Mouse (Mus musculus) limb, embryonic 15.5 days (tissue): ENCODE measurements around the gene Grin3b. TPM values are rescaled to one million over a fixed set of nuclear protein-coding genes. Genes with fewer than 3 reads are reported as not detected.

Experiments used
- ATAC-seq: fragments of 200-750 bp; cut with Nextera tagmentation; 2 replicates; pipeline ENCODE4 v1.8.0; 2017; ENCODE audit warnings: low read depth, moderate TSS enrichment; ENCODE audit not compliant: insufficient number of reproducible peaks, low FRiP score, low TSS enrichment
- H3K27ac ChIP-seq: fragments of 300-500 bp; sonication (generic); 2 replicates; pipeline ENCODE4 v1.5.1; 2015; ENCODE audit warnings: moderate library complexity, mild to moderate bottlenecking, inconsistent platforms
- H3K27me3 ChIP-seq: fragments of 300-500 bp; sonication (generic); 2 replicates; pipeline ENCODE4 v1.6.1; 2015; ENCODE audit warnings: inconsistent platforms
- H3K36me3 ChIP-seq: fragments of 300-500 bp; sonication (generic); 2 replicates; pipeline ENCODE4 v1.6.1; 2015; ENCODE audit warnings: inconsistent platforms
- H3K4me1 ChIP-seq: fragments of 300-500 bp; sonication (generic); 2 replicates; pipeline ENCODE4 v1.6.1; 2015; ENCODE audit warnings: inconsistent platforms
- H3K4me2 ChIP-seq: fragments of 300-500 bp; sonication (generic); 2 replicates; pipeline ENCODE4 v1.6.1; 2015; ENCODE audit warnings: mild to moderate bottlenecking, inconsistent platforms
- H3K4me3 ChIP-seq: fragments of 300-500 bp; sonication (generic); 2 replicates; pipeline ENCODE4 v1.5.1; 2015; ENCODE audit warnings: mild to moderate bottlenecking, inconsistent platforms
- H3K9ac ChIP-seq: fragments of 300-500 bp; sonication (generic); 2 replicates; pipeline ENCODE4 v1.6.1; 2015; ENCODE audit warnings: inconsistent platforms
- H3K9me3 ChIP-seq: fragments of 300-500 bp; sonication (generic); 2 replicates; pipeline ENCODE4 v1.6.1; 2016; ENCODE audit warnings: inconsistent platforms
- WGBS: fragments of 180-500 bp; shearing (Covaris S2); methylation state at CpG from one replicate; pipeline ENCODE4 v1.1.7; 2015; 5-methylcytosine and 5-hydroxymethylcytosine counted together
- polyA plus RNA-seq: library from polyadenylated mRNA; unstranded; fragments of >200 nt; fragmentation: Nextera tagmentation; extraction: Ambion mirVana; gene quantifications from 2 replicates; pipeline ENCODE4 v1.2.1, GENCODE M21; 2015

Gene Grin3b
- polyA plus RNA-seq, 1 experiment from 2014 or later, result 0.64 TPM

- Histone ChIP-seq H3K27ac (no peak overlapping the region), H3K9ac (no peak overlapping the region), H3K36me3 (peaks cover 59% of the 10 kb centered on the region), H3K27me3 (peaks cover 17% of the 10 kb centered on the region), H3K9me3 (no peaks in the 10 kb centered on the region), H3K4me2 (no peak overlapping the region), H3K4me1 (peaks cover 9% of the 10 kb centered on the region), H3K4me3 (no peak overlapping the region)
- WGBS, result 84% methylated on average over 28 of the region's 28 CpGs
- ATAC-seq, result no peak
Observed at GRCm38 (mm10) chr10:79976071-79976721, 5.7 kb downstream of the Grin3b start.

GRCm38 (mm10) chr10:79976722-79977107, 6.2 kb downstream of the Grin3b start:
- peaks cover 59% of the 10 kb centered on the region for H3K36me3 ChIP-seq
- H3K4me2 ChIP-seq, result no peak overlapping the region
- H3K9ac ChIP-seq, result no peak overlapping the region
- H3K4me3 ChIP-seq, result no peak overlapping the region
- peaks cover 12% of the 10 kb centered on the region for H3K27me3 ChIP-seq
- no peaks in the 10 kb centered on the region for H3K9me3 ChIP-seq
- 79% methylated on average over 36 of the region's 36 CpGs for WGBS
- ATAC-seq, result no peak
- peaks cover 9% of the 10 kb centered on the region for H3K4me1 ChIP-seq
- no peak overlapping the region for H3K27ac ChIP-seq

- Histone ChIP-seq H3K36me3 (peaks cover 59% of the 10 kb centered on the region), H3K9me3 (no peaks in the 10 kb centered on the region), H3K4me2 (no peak overlapping the region), H3K4me3 (no peak overlapping the region), H3K9ac (no peak overlapping the region), H3K4me1 (peaks cover 11% of the 10 kb centered on the region), H3K27me3 (peaks cover 6% of the 10 kb centered on the region; the same call in 1 of the 2 replicates), H3K27ac (no peak overlapping the region)
- WGBS, result 90% methylated on average over 28 of the region's 28 CpGs
- no peak for ATAC-seq
Observed at GRCm38 (mm10) chr10:79977324-79977723, 6.8 kb downstream of the Grin3b start.

GRCm38 (mm10) chr10:79978061-79978460, 7.5 kb downstream of the Grin3b start:
- H3K36me3 ChIP-seq, result peaks cover 62% of the 10 kb centered on the region
- no peak overlapping the region for H3K27ac ChIP-seq
- no peak overlapping the region for H3K4me2 ChIP-seq
- WGBS, result 94% methylated on average over 21 of the region's 21 CpGs
- H3K9me3 ChIP-seq, result no peaks in the 10 kb centered on the region
- H3K4me3 ChIP-seq, result no peak overlapping the region
- ATAC-seq, result no peak
- peaks cover 18% of the 10 kb centered on the region for H3K4me1 ChIP-seq
- no peak overlapping the region for H3K9ac ChIP-seq
- peaks cover 1% of the 10 kb centered on the region; the same call in 1 of the 2 replicates for H3K27me3 ChIP-seq

- WGBS, result 91% methylated on average over 22 of the region's 22 CpGs
- Histone ChIP-seq H3K4me1 (peaks cover 24% of the 10 kb centered on the region), H3K27me3 (no peaks in the 10 kb centered on the region), H3K9ac (no peak overlapping the region), H3K4me2 (no peak overlapping the region), H3K9me3 (no peaks in the 10 kb centered on the region), H3K36me3 (peaks cover 55% of the 10 kb centered on the region), H3K27ac (no peak overlapping the region), H3K4me3 (no peak overlapping the region)
- ATAC-seq, result no peak
Observed at GRCm38 (mm10) chr10:79979401-79980155, 9.1 kb downstream of the Grin3b start.

- 73% methylated on average over 5 of the region's 5 CpGs for WGBS
Observed at GRCm38 (mm10) chr10:79983205-79983604, 12.7 kb downstream of the Grin3b start.

GRCm38 (mm10) chr10:79983670-79984069, 13.2 kb downstream of the Grin3b start:
- H3K9ac ChIP-seq, result peak overlapping the region; percentile 91
- peaks cover 52% of the 10 kb centered on the region for H3K4me1 ChIP-seq
- no peaks in the 10 kb centered on the region for H3K9me3 ChIP-seq
- H3K27me3 ChIP-seq, result no peaks in the 10 kb centered on the region
- peak overlapping the region; percentile 99 for H3K27ac ChIP-seq
- peak overlapping the region; percentile 81 for H3K4me3 ChIP-seq
- H3K36me3 ChIP-seq, result peaks cover 16% of the 10 kb centered on the region
- ATAC-seq, result no peak
- H3K4me2 ChIP-seq, result peak overlapping the region; percentile 92
- 2% methylated on average over 18 of the region's 21 CpGs for WGBS

More at GRCm38 (mm10) chr10:79983205-79983604, 12.7 kb downstream of the Grin3b start:
- Histone ChIP-seq H3K4me3 (peak overlapping the region; percentile 81), H3K27me3 (no peaks in the 10 kb centered on the region), H3K4me2 (peak overlapping the region; percentile 92), H3K27ac (peak overlapping the region; percentile 99), H3K9ac (peak overlapping the region; percentile 91), H3K4me1 (peaks cover 49% of the 10 kb centered on the region), H3K36me3 (peaks cover 21% of the 10 kb centered on the region), H3K9me3 (no peaks in the 10 kb centered on the region)
- no peak for ATAC-seq

- under 1% methylated on average over 46 of the region's 49 CpGs for WGBS
Observed at GRCm38 (mm10) chr10:79984195-79984816, 13.8 kb downstream of the Grin3b start, which contains the start of gene Tmem259. Tmem259 (minus strand) TSS chr10:79984330.

GRCm38 (mm10) chr10:79984871-79985270, 14.4 kb downstream of the Grin3b start:
- Histone ChIP-seq H3K27ac (peak overlapping the region; percentile 99), H3K36me3 (peaks cover 7% of the 10 kb centered on the region), H3K4me3 (peak overlapping the region; percentile 81), H3K4me1 (peaks cover 64% of the 10 kb centered on the region), H3K9me3 (no peaks in the 10 kb centered on the region), H3K4me2 (peak overlapping the region; percentile 92), H3K27me3 (no peaks in the 10 kb centered on the region), H3K9ac (peak overlapping the region; percentile 42; the same call in 1 of the 2 replicates)
- peak; percentile 92 for ATAC-seq
- under 1% methylated on average over 22 of the region's 22 CpGs for WGBS

More at GRCm38 (mm10) chr10:79984195-79984816, 13.8 kb downstream of the Grin3b start, which contains the start of gene Tmem259:
- peaks cover 59% of the 10 kb centered on the region for H3K4me1 ChIP-seq
- peak within 1 kb of the TSS; percentile 91 for H3K9ac ChIP-seq
- no peaks in the 10 kb centered on the region for H3K9me3 ChIP-seq
- no peaks in the 10 kb centered on the region for H3K27me3 ChIP-seq
- H3K36me3 ChIP-seq, result peaks cover 10% of the 10 kb centered on the region
- peak within 1 kb of the TSS; percentile 99 for H3K27ac ChIP-seq
- peak; percentile 75 for ATAC-seq
- peak within 1 kb of the TSS; percentile 81 for H3K4me3 ChIP-seq
- peak within 1 kb of the TSS; percentile 92 for H3K4me2 ChIP-seq

GRCm38 (mm10) chr10:79985334-79986231, 15.1 kb downstream of the Grin3b start:
- peaks cover 67% of the 10 kb centered on the region for H3K4me1 ChIP-seq

More at GRCm38 (mm10) chr10:79985334-79986231, 15.1 kb downstream of the Grin3b start:
- H3K4me3 ChIP-seq, result peak overlapping the region; percentile 81
- peak overlapping the region; percentile 99 for H3K27ac ChIP-seq
- H3K27me3 ChIP-seq, result no peaks in the 10 kb centered on the region
- peaks cover 7% of the 10 kb centered on the region for H3K36me3 ChIP-seq
- H3K4me2 ChIP-seq, result peak overlapping the region; percentile 92
- no peaks in the 10 kb centered on the region for H3K9me3 ChIP-seq
- peak overlapping the region; percentile 42 for H3K9ac ChIP-seq
- WGBS, result 4% methylated on average over 35 of the region's 35 CpGs
- no peak for ATAC-seq
